Mouse (Mus musculus): ENCODE measurements around the gene Fam117a.

The Fam117a gene

DNA sequence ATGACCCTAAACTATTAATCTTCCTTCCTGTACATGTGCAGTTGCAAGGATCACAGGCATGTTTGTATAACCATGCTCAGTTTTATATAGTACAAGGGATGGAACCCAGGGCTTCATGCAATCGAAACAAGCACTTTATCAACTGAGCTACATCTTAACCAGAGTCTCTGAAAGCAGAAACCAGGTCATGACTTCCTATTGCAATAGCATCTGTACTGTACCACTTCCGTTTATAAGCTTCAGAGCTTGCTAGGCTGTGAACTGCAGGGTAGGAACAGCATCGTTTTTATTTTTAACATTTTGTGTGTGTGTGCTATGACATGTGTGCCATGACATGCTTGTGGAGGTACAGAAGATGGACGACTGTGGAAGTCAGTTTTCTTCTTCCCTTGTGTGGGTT lies 3.6 kb upstream of the Fam117a start:
- no peak for DNase-seq

DNA sequence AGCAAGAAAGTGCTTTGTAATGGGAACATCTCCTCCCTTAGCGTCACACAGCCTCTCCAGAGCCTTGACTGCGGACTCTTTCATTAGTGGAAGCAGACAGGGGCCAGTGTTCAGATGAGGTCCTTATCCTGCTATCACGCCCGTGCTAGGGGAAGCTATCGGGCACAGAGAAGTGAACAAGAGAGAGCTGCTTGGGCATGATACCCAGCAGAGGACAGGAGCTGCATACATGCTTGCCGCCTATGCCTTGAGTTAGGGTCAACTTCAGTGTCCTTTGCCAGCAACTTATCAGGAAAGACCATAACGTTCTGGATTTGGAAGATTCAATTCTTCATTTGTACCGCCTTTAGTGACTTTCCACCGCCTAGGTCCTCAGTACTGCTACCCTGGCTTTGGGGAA lies 3.0 kb upstream of the Fam117a start:
- DNase-seq = no peak

DNA sequence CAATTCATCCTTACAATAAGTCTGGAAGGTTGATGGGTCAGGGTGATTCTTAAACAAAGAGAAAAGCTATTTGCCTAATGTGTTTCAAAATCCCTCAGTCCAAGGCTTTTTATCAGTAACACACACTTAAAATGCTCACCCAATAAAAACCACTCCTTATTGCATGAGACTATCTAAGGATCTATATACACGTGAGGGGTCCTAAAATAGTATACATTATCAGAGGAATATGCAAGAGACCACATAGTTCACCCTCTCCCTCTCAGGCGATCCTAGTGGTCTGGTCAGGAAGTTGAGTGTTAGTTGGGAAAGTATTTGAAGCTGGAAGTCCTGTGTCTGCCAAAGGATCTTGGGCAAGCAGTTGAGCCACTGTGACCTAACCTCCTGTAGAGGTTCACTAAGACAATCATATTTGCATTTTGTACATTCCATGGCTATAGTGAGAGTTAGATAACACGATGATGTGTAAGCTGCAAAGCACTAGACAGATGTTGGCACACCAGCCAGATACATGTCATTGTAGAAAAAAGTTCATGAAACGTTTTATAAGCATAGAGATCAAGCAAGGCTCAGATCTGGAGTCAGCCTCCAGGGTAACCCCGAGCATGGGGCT lies 2.3 kb upstream of the Fam117a start:
- DNase-seq = no peak

DNA sequence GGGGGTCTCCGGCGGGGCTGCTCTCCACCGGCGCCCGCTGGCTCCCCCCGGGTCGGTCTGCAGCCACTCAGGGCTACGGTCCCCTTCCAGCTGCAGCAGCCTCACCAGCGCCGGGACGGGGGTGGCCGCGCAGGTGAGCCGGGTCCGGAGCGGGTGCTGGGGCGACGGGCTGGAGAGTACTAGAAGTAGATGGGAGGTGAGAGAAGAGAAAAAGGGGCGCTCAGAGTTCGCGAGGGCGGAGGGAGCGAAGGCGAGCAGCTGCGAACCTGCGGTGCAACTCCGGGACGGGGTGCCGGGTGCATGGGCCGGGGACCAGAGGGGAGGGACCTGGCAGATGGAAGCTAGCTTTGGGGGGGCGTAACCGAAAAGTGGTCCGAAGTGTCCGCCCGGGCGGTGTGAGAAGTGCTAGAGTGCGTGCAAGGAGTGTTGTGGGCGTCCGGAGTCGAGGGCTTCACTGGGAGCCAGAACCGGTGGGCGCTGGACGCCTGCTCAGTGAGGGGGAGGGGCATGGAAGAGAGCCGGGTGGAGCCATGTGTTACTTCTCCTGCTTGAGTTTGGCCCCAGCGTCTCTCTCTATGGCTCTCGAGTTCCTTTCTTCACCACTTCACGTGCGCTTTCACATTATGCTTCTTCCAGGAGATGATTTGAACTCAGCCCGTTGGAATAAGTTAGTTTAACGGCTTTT lies 453 bp downstream of the Fam117a start:
- DNase-seq = peak in 1 of 2 experiments; percentile 8

DNA sequence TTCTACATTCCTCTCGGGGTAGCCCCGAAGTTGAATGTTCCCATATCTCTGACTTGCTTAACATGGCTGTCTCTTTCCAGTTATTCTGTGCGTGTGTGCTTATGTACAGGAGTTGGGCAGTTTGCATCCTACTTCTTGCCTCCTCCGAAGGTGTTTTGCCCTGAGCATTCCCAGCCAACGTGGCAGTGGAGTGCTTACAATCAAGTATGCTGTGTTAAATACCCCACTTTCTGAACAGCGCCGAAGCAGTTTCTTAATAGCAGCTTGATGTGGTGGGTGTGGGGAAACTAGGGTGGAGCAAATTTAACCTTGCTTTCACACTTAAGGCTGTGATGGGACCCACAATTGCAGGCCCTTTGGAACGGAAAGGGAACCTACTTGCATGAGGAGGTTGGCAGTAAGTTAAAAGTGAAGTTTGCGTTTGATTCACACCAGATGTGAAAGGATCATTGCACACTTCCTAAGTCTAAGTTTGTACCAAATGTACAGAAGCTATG lies 1.1 kb downstream of the Fam117a start:
- no peak for DNase-seq

DNA sequence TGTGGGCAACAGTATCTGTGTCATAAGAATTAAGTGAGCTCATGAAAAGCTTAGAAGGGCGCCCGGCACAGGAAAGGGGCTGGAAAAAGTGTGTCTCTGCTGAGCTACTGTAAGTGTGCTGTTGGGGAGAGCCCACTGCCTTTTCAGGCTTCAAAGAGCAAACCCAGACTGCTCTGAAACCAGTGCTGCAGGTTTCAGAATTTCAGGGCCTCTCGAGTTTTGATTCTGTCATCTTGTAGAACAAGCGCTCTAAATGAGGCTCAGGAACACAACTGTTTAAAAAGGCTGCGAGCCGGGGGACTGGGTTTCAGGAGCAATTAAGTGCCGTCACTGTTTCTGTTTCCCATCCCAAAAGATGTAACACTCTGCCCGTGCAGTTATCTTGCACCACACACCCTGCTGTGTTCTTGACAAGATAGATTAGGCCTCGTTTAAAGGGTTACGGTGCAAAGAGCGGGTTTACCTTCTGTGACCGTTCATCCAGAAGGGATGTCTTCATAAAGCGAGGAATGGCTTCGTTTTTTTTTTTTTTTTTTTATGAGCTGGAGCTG lies 2.7 kb downstream of the Fam117a start:
- no peak for DNase-seq

GRCm38 (mm10) chr11:95340259-95340658 lies 3.4 kb downstream of the Fam117a start:
- no peak for DNase-seq

GRCm38 (mm10) chr11:95340664-95341063 lies 3.8 kb downstream of the Fam117a start:
- no peak for DNase-seq

DNA sequence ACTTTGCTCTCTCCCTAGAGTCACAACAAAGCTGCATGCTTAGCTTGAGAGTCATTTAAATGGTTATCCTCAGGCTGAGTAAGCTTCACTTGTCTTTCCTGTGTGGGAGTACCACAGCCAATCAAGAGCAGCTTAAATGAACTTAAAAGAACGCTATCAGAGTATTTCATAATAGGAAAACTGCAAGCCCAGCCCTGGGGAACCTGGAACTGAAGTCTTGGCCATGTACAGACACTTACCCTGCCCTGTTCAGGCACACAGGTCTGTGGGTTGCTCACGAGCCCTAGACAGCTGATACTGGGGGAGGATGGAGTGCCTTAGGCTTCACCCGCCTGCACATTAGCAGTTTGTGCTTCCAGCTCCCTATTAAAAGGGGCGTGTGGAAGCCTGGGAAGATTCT lies 6.4 kb downstream of the Fam117a start:
- no peak for DNase-seq

DNA sequence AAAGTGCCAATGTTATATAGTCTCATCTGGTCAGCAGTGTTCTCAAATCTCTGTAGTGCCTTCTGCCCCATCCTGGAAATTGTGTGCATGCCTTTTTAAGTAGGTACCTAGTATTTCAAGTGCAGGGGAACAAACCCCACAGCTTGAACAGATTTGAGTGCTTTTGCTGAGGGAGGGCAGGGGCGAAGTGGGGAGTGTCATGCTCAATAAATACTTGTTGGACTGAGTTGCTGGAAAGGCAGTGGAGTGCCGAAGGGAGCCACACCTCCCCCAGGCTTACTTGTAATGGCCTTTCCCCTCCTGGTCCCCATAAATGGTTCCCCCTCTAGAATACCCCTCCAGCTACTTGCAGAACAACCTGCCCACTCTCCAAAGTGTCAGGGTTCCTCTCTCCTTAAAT lies 7.4 kb downstream of the Fam117a start:
- no peak for DNase-seq

GRCm38 (mm10) chr11:95350289-95350688 lies 13.5 kb downstream of the Fam117a start:
- DNase-seq = no peak

DNA sequence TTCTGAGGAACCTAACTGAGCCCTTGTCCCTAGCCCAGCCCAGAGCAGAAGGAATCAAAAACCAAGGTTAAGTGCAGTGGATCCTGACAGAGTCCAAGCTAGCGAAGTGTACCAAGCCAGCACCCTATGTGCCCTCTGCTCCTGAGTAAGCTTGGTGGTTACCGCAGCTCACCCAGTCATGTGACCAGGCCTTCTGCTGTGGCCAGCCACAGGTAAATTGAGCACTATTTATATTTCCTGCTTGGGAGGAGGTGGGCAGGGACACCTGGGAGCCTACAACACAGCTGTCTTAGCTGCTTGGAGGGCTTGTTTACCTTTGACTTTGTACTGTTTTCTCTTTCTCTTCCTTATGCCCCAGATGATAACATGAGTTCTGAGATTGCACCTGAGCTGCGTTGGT lies 14.1 kb downstream of the Fam117a start:
- no peak for DNase-seq

DNA sequence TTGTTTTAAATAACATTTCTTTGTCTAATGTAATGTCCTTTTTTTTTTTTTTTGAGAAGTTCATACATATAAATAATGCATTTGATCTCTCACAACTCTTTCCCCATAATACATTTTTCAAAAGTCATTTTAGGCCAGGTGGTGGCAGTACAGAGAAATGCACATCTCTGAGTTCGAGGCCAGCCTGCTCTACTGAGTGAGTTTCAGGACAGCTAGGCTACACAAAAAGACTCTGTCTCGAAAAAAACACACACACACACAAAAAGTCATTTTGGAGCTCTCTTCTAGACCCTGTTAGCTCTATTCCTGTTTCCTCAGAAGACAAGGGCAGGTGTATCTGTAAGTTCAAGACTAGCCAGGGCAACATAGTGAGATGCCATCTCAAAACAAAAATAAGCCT lies 15.9 kb downstream of the Fam117a start:
- DNase-seq = no peak

GRCm38 (mm10) chr11:95353226-95353625 lies 16.4 kb downstream of the Fam117a start:
- no peak for DNase-seq

- no peak for DNase-seq
Observed at GRCm38 (mm10) chr11:95354228-95354944, 17.6 kb downstream of the Fam117a start.

GRCm38 (mm10) chr11:95354945-95355660 lies 18.3 kb downstream of the Fam117a start:
- DNase-seq = no peak

DNA sequence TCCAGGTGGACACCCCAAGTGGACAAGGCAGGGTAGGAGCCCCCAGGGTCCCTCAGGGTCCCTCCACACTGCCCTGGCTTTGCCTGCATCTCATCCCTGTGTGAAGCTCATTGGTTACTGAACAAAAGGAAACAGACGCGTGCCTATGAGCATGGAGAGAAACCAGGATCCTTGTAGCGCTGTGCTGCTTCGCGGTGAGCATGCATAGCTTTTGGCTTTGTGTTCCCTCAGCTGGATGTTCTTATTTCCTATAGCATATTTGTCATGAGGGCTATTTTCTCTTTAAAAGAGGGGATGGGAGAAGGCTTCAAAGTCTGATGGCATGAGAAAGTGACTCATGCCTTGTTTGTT lies 18.8 kb downstream of the Fam117a start:
- DNase-seq = no peak

DNA sequence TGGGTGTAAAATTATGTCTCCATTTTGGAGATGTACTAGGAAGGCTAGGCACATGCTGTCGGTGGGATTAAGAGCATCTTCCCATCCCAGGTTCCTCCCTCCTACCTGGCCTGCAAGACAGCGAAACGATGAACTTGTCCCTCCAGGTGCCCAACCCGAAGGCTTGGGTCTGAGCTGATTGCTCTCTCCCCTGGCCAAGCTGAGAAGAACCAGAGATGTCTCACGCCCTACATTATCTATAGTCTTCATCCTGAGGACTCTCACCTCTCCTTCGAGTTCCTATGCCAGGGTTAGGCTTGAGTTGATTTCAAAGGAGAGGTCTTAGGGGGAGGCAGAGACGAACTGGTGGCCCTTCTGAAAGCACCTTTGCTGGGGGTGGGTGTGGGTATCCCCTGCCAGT lies 19.2 kb downstream of the Fam117a start:
- no peak for DNase-seq

GRCm38 (mm10) chr11:95356469-95357273 lies 19.9 kb downstream of the Fam117a start:
- peak; percentile 33 to 50 for DNase-seq

GRCm38 (mm10) chr11:95358263-95358662 lies 21.4 kb downstream of the Fam117a start:
- DNase-seq = no peak

DNA sequence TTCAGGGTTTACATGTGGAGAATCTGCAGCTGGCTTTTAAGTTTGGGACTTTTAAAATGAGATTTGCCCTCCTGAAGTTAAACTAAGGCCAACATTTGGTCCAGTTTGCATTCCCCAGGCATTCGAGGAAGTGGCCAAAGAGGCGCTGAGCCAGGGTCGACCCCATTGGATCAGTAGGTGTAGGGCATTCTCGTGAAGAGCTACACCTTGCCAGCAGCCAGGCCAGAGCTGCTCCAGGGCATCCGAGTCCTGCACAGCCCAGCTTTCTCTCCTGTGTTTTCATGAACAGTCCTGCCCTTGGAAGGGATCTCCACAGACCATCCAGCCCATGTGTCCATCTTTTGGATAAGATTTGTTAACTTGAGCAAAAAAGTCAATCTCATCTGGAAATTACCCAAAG lies 27.6 kb downstream of the Fam117a start:
- DNase-seq = no peak

DNA sequence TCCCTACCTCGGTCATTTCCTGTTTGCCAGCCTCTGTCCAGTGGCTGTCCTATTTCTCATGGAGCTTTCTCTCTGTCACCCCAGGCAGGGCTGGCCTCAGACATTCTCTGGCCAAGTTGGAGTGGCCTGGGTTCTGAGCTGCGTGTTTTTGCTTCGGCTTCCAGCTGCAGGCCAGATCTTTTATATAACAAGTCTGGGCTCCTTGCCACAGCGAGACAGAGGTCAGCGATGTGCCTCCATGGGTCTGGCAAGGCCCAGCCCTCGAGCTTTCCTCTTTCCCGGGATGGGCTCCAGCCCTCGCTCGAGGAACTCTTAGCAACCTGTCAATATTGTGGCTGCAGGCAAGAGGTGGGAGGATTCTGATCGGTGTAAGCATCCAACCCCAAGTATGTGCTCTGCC lies 28.8 kb downstream of the Fam117a start:
- no peak for DNase-seq

All from cerebellum, postnatal 36 days (tissue).